Mouse (Mus musculus): ENCODE measurements at regions not wholly inside any gene's neighbourhood (a gene's known extent, or its start where the extent isn't known, plus 50 kb on each side); places are given as distances from the start of the nearest gene placed in this dataset.

- Histone ChIP-seq H3K4me1 (ENCODE audit: control insufficient read depth, insufficient read depth, low read length) (peaks cover 4% of the 10 kb centered on the region; the same call in 1 of the 2 replicates), H3K27ac (ENCODE audit: insufficient read depth, low read depth, low read length) (no peak overlapping the region), H3K4me3 (ENCODE audit: insufficient read depth, low read length) (no peak overlapping the region)
- TF ChIP-seq POLR2A (IDR thresholded peaks at IDR 0.05; ENCODE audit: borderline replicate concordance, low read depth, low read length) = no peak
These were observed 52.2 kb upstream of the Cp start for GRCm38 (mm10) chr3:19904446-19905275.
